Mouse (Mus musculus) bone marrow, adult 2 months (tissue): Measurements from ENCODE around the gene Atic.

ENCODE experiments used
- CTCF ChIP-seq: fragments of 200-500 bp; IDR thresholded peaks from 2 replicates; pipeline ENCODE4 v1.5.1; 2011; ENCODE audit warnings: low read length, control low read depth; ENCODE audit not compliant: control insufficient read depth, insufficient read depth
- POLR2A ChIP-seq: fragments of 200-500 bp; IDR thresholded peaks from 2 replicates; pipeline ENCODE4 v1.6.1; 2011; ENCODE audit warnings: low read depth, mild to moderate bottlenecking, control low read depth, low read length, borderline replicate concordance; ENCODE audit not compliant: control insufficient read depth

DNA sequence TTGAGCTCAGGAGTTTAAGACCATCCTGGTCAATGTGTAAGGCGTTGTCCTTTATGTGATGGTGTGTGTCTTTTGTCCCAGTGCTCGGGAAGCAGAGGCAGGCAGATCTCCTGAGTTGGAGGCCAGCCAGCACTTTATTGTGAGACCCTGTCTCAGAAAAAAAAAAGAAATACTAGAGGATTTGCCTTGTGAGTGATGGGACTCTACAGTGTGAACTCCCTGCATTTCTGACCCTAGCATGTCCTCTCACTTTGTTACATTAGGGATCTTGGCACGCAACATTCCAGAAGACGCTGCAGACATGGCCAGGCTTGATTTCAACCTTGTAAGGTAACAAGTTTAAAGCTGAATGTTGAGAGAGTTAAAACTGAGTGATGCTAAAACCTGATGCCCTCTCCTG, 3.7 kb downstream of the Atic start:
- TF ChIP-seq CTCF = no peak
- no peak for TF ChIP-seq POLR2A
